Mouse (Mus musculus): ENCODE measurements around the gene Hmga2.

DNA sequence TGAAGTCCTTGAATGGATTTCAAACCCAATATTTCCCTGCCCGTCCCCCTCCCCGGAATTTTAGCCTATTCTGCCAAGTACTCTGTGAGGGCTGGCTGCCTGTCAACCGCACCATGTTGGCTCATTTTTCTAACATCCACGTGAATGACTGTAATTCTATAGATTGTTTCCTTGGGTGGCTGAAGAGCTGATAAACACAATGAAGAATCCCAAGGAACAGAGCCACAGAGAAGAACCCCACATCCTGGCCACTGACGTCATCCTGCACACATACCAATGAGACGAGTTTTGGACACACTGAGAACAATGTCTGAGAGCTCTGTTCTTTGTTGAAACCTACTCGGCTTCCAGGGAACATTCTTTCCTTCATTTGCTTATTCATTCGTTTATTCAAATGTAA is 74.5 kb downstream of the Hmga2 start:
- TF ChIP-seq POLR2A (IDR thresholded peaks at IDR 0.05; ENCODE audit: insufficient read depth, low read length) (no peak), CTCF (IDR thresholded peaks at IDR 0.05; ENCODE audit: low read depth, low read length) (no peak), EP300 (IDR thresholded peaks at IDR 0.05; ENCODE audit: insufficient read depth, low read depth, low read length) (no peak)

All from ES-Bruce4 (cell line).